Mouse (Mus musculus): ENCODE results near the gene Arrb1.

- TF ChIP-seq GATA1 (IDR thresholded peaks at IDR 0.05; ENCODE audit: borderline replicate concordance, low read length) (no peak), FLI1 (IDR thresholded peaks at IDR 0.05; ENCODE audit: low read length) (no peak)
Measured at GRCm38 (mm10) chr7:99547584-99548487, 12.6 kb downstream of the Arrb1 start.
